Mouse (Mus musculus): ENCODE measurements at regions not wholly inside any gene's neighbourhood (a gene's known extent, or its start where the extent isn't known, plus 50 kb on each side); places are given as distances from the start of the nearest gene placed in this dataset.

DNA sequence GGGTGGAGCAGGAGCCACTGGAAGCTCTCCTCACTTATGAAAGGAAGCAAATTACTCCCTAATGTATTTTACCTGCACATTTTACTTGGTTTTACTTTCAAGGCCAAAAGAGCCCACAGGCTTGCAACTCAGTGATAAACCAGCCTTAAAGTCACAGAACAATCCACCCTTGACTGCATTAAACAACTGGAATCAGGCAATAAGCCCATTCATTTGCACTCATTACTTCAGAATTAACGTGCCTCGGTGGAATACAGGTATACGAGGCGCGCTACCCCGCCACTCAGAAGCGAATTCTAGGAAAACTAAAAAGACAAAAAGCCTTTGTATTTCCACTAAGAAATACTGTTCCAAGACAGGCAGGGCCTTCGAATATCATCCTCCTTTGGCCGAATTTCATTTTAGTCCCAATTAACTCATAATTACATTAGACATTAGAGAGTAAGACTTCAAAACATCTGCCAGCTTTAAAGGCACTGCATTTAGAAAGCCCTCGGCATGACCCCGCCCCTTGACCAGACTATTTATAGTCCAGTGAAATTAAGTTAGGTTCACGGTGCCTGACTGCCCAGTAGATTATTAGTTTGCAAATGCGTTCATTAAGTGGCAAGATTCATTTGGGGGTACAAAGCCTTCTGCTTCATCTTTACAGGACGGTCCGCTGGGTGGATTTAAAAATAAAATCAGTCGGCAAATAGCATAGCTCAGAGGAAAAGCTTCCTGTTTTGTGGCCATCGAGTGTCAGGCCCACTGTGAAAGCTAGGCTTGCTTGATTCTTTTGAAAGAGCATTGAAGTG is 142.2 kb upstream of the Plekha5 start:
- no peak for TF ChIP-seq POLR2A (IDR thresholded peaks at IDR 0.05; ENCODE audit: extremely low read depth, insufficient read depth, low read length)
- no peak for TF ChIP-seq CTCF (IDR thresholded peaks at IDR 0.05; ENCODE audit: low read depth, low read length)
